Mouse (Mus musculus): ENCODE measurements around the gene Psd.

Gene Psd

GRCm38 (mm10) chr19:46338942-46339286, 12.0 kb upstream of the Psd start:
- no peak for DNase-seq (ENCODE audit: low read depth)

GRCm38 (mm10) chr19:46338331-46338936, 11.5 kb upstream of the Psd start, which contains the start of gene Cuedc2:
Gene Cuedc2 (minus strand): TSS chr19:46338702.
- peak; percentile 98 for DNase-seq (ENCODE audit: low read depth)

- no peak for DNase-seq (ENCODE audit: low read depth)
Measured at GRCm38 (mm10) chr19:46337719-46338330, 10.9 kb upstream of the Psd start.

- no peak for DNase-seq (ENCODE audit: low read depth)
Measured at GRCm38 (mm10) chr19:46333906-46334305, 7.0 kb upstream of the Psd start.

DNA sequence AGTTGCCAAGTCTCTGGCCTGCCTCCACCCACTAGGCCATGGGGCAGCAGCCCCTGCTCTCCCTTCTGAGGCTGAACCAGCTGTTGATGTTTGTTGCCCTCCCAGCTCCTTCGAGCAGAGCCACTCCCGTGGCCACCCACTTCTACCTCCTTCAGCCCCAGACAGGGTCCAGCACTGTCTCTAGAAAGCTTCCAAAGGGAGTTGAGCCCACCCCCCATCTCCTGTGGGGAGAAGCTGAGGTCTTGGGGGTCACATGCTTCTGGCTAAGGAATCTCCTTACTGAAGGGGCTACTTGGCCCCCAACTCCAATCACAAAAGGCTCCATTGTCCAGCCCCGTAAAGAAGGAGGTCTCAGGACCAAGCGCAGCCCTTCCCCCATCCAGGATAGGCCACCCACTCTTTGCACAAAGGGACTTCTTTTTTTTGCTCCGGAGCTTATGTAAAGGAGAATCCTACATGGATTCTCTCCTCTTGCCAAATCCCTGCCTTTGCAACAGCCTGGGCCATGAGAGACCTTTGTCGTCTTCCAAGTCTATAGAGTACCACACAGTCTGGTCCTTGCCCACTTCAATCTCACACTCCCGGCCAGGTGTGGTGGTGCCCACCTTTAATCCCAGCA, 5.9 kb upstream of the Psd start:
- no peak for DNase-seq (ENCODE audit: low read depth)

DNA sequence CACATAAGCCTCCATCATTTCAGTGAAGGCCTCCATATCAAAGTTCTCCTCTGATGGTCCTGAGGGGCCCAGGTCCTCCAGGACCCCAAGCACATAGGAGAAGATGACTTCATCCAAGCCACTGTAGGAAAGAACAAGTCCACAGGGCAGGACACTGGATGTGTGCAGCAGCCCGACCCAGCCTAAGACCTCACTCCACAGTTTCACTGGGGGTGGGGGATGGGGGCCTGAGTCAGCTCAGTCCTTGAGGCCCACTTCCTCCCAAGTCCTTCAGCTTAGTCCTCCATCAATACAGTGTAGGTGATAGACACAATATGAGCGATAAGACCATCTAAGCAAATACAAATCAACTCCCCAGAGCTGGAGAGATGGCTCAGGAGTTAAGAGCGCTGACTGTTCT, 5.0 kb upstream of the Psd start:
- no peak for DNase-seq (ENCODE audit: low read depth)

GRCm38 (mm10) chr19:46331326-46331725, 4.4 kb upstream of the Psd start:
- no peak for DNase-seq (ENCODE audit: low read depth)

- DNase-seq (ENCODE audit: low read depth): no peak
Measured at GRCm38 (mm10) chr19:46330696-46331095, 3.7 kb upstream of the Psd start.

GRCm38 (mm10) chr19:46329951-46330350, 3.0 kb upstream of the Psd start:
- peak; percentile 58 for DNase-seq (ENCODE audit: low read depth)

- DNase-seq (ENCODE audit: low read depth): no peak
Measured at GRCm38 (mm10) chr19:46329031-46329641, 2.2 kb upstream of the Psd start.

DNA sequence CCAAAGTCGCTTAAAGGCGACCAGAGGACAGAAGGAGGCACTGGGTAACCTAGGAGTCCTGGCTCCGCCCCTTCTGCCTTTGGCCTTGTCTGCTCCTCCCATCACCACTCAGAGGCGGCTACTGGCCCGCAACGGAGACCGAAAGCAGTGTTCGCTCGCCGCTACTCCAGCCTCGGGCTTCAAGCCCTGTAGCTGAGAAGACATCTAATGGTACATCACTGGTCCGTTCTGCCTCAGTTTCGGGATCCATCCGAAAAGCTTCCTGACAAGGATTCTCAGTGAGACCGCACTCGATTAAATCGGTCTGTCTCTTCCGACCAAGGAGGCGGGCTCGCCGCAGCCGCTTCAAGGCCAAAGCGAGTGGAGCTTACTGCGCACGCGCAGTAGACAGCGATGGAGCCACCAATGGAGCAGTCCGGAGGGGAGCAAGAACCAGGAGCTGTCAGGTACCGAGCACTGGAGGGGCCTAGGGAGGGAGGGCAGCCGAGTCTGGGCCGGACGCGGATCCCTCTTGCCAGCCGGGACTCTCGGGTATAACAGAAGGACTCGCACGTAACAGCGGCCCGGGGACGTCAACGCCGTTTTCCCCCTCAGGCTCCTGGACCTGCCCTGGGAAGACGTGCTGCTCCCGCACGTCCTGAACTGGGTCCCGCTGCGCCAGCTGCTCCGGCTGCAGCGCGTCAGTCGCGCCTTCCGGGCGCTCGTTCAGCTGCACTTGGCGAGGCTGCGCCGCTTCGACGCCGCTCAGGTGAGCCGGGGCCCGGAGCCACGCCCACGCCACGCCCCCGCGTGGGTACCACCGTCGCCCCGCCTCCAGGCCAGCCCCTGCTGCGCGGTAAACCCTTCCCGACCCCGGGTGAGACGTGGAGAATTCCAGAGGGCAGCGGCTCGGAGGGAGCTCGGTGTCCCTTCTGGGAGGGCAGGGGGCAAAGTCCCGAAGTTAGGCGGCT, 1.4 kb upstream of the Psd start, which contains the start of gene Fbxl15:
Gene Fbxl15 (plus strand): TSS at position 104 of the 950 bp plus-strand sequence.
- DNase-seq (ENCODE audit: low read depth): peak; percentile 94

GRCm38 (mm10) chr19:46327531-46328064, 642 bp upstream of the Psd start:
- DNase-seq (ENCODE audit: low read depth): no peak

- no peak for DNase-seq (ENCODE audit: low read depth)
Measured at GRCm38 (mm10) chr19:46326019-46326755, 769 bp downstream of the Psd start.

GRCm38 (mm10) chr19:46324918-46325317, 2.0 kb downstream of the Psd start:
- no peak for DNase-seq (ENCODE audit: low read depth)

- DNase-seq (ENCODE audit: low read depth): no peak
Measured at GRCm38 (mm10) chr19:46324366-46324765, 2.6 kb downstream of the Psd start.

DNA sequence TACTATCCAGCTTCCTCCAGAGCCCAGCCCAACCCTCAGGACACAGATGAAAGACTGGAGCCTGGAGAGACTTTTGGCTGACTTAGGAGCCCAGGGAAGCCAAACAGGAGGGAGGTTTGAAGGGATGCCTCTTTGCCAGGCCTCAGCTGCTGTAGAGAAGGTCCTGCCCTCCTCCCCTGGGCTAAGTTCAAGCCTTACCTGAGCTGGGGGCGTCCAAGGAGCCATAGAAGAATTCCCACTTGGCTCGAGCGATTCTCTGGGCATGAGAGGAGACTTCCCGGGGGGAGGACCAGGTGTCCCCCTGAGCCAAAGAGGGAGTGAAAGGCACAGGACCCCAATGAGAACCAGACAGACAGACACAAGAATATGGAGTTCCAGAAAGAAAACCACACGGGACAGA, 3.2 kb downstream of the Psd start:
- DNase-seq (ENCODE audit: low read depth): no peak

DNA sequence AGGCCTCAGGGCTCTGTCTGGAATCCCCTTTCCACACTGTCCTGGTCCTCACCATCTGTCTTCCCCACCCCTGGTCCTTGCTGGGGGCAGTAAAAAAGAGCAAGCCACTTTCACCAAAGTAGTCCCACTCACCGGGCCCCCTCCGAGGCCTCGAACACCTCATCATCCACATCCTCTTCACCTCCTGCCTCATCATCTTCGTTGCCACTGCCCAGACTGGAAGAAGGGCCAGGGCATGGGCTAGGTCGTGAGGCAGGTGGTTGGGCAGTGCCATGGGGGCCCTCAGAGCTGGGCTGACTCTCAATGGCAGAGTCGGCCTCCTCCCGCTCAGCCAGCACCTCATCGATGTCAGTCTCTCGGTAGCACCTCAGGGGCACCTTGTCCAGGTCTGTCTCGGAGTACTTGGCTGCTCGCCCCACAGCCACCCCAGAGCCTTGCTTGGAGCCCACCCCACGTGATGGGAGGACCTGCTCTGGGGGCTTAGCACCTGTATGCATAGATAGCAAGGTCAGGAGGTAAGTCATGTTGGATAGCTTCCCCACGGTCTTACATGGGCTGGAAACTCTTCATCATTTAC, 3.9 kb downstream of the Psd start:
- DNase-seq (ENCODE audit: low read depth): no peak

- no peak for DNase-seq (ENCODE audit: low read depth)
Measured at GRCm38 (mm10) chr19:46322144-46322995, 4.6 kb downstream of the Psd start.

DNA sequence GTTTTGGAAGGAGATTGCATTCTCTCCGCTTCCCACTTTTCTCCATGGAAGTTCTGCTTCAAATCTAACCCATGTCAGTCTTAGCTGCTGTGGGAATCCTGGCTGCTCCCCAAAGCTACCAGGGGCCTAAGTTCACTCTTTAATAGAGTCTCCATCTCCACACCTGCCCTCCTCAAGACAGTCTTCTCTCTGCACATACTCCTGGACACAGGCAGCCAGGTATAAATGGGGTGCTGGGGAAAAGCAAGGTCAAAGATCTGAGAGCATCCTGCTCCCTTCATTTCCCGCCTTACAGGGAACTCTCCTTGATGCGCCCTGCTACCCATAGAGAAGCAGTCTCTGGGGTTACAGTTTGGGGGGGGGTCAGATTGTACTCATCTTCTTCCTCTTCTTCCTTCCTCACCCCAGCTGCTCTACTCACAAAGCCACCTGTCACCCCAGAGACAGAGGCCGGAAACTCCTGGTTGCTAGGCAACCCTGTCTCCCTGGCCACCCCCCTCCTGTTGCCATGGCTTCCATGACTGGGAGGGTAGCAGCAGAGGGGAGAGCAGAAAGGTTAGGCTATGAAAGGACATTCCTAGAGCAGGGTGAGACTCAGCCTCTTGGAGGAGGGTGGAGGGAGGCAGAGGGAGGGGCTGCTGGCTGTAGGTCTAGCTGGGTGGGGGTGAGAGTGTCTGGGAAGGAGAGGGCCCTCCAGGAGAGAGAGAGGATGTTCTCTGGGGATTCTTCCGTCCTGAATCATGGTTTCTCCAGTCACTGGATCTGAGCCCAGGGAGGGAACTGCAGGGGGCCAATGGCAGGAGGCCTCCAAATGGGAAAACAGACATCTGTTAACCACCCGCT, 5.6 kb downstream of the Psd start:
- DNase-seq (ENCODE audit: low read depth): no peak
